Mouse (Mus musculus) hindbrain, embryonic 14.5 days (tissue): ENCODE data around the gene Calr. TPM values are rescaled to one million over a fixed set of nuclear protein-coding genes. Genes with fewer than 3 reads are reported as not detected.

ENCODE experiments used
- microRNA-seq: library from miRNA; unstranded; fragments of <30 nt; microRNA quantifications from one replicate; pipeline ENCODE4, GENCODE M21; 2016
- polyA plus RNA-seq: library from polyadenylated mRNA; unstranded; fragments of >200 nt; fragmentation: Nextera tagmentation; extraction: Ambion mirVana; gene quantifications from 2 replicates; pipeline ENCODE4 v1.2.1, GENCODE M21; 2014

Gene Calr
- polyA plus RNA-seq, 1 experiment from 2014 or later, result 574 TPM

Small RNAs within 50 kb of the gene (microRNA-seq; reads per million reads assigned to microRNA genes)
- 2.6 reads per million, percentile 9 among the genes with 10 or more reads in this experiment for gene Mir7069

Other genes with a start within 250 kb of the Calr start
- 17.4 and 20.1 TPM in 2 replicates for gene Ier2, start 184.1 kb downstream of the Calr start, polyA plus RNA-seq
- 55.2 and 62.1 TPM in 2 replicates for gene Trmt1, start 160.6 kb downstream of the Calr start, polyA plus RNA-seq
- 17.8 and 18.1 TPM in 2 replicates for gene Nacc1, start 159.1 kb downstream of the Calr start, polyA plus RNA-seq
- 3.8 and 5.1 TPM in 2 replicates for gene Lyl1, start 145.5 kb downstream of the Calr start, polyA plus RNA-seq
- 0.55 and 0.71 TPM in 2 replicates for gene G430095P16Rik, start 123.9 kb downstream of the Calr start, polyA plus RNA-seq
- 78.8 and 82.4 TPM in 2 replicates for gene Nfix, start 46.6 kb downstream of the Calr start, polyA plus RNA-seq
- 13.5 and 14.6 TPM in 2 replicates for gene Dand5, start 24.1 kb downstream of the Calr start, polyA plus RNA-seq
- gene Gadd45gip1, start 15.4 kb downstream of the Calr start, polyA plus RNA-seq, result 35.0 and 37.4 TPM in 2 replicates
- 75.7 and 81.1 TPM in 2 replicates for gene Rad23a, start 6.3 kb downstream of the Calr start, polyA plus RNA-seq
- 87.8 and 93.4 TPM in 2 replicates for gene Farsa, start 10.1 kb upstream of the Calr start, polyA plus RNA-seq
- 27.7 and 32.5 TPM in 2 replicates for gene Syce2, start 25.2 kb upstream of the Calr start, polyA plus RNA-seq
- 25.6 and 29.8 TPM in 2 replicates for gene Gcdh, start 47.0 kb upstream of the Calr start, polyA plus RNA-seq
- 0.70 and 0.91 TPM in 2 replicates for gene Klf1, start 55.0 kb upstream of the Calr start, polyA plus RNA-seq
- gene Dnase2a, start 61.6 kb upstream of the Calr start, polyA plus RNA-seq, result 3.3 and 6.0 TPM in 2 replicates
- gene Mast1, start 90.4 kb upstream of the Calr start, polyA plus RNA-seq, result 69.7 and 76.5 TPM in 2 replicates
- gene Rtbdn, start 100.1 kb upstream of the Calr start, polyA plus RNA-seq, result 1.1 and 1.8 TPM in 2 replicates
- gene Gm49661, start 122.5 kb upstream of the Calr start, polyA plus RNA-seq, result not detected in 2 replicates
- 1,143 and 1,221 TPM in 2 replicates for gene Prdx2, start 122.7 kb upstream of the Calr start, polyA plus RNA-seq
- 47.8 and 48.4 TPM in 2 replicates for gene Rnaseh2a, start 122.8 kb upstream of the Calr start, polyA plus RNA-seq
- 6.0 and 6.2 TPM in 2 replicates for gene Junb, start 131.8 kb upstream of the Calr start, polyA plus RNA-seq
- 24.6 and 27.3 TPM in 2 replicates for gene Hook2, start 143.7 kb upstream of the Calr start, polyA plus RNA-seq
- not detected in 2 replicates for gene Best2, start 167.6 kb upstream of the Calr start, polyA plus RNA-seq
- gene Asna1, start 178.3 kb upstream of the Calr start, polyA plus RNA-seq, result 121 and 137 TPM in 2 replicates
- 162 and 165 TPM in 2 replicates for gene Trir, start 179.9 kb upstream of the Calr start, polyA plus RNA-seq
- gene Tnpo2, start 190.0 kb upstream of the Calr start, polyA plus RNA-seq, result 42.4 and 46.4 TPM in 2 replicates
- gene Fbxw9, start 213.1 kb upstream of the Calr start, polyA plus RNA-seq, result 63.0 and 68.9 TPM in 2 replicates
- gene Gm5741, start 221.0 kb upstream of the Calr start, polyA plus RNA-seq, result 1.4 TPM in 1 of 2 replicates, not detected in the other
- gene Dhps, start 224.8 kb upstream of the Calr start, polyA plus RNA-seq, result 105 and 113 TPM in 2 replicates
- 119 and 136 TPM in 2 replicates for gene Wdr83os, start 233.8 kb upstream of the Calr start, polyA plus RNA-seq
- gene Wdr83, start 234.4 kb upstream of the Calr start, polyA plus RNA-seq, result 41.2 and 43.9 TPM in 2 replicates
- 17.3 and 20.1 TPM in 2 replicates for gene Man2b1, start 236.3 kb upstream of the Calr start, polyA plus RNA-seq